Mouse (Mus musculus): ENCODE measurements around the gene Plpp7.

Gene Plpp7

GRCm38 (mm10) chr2:32144633-32145032, 49.3 kb downstream of the Plpp7 start:
- DNase-seq: no peak

DNA sequence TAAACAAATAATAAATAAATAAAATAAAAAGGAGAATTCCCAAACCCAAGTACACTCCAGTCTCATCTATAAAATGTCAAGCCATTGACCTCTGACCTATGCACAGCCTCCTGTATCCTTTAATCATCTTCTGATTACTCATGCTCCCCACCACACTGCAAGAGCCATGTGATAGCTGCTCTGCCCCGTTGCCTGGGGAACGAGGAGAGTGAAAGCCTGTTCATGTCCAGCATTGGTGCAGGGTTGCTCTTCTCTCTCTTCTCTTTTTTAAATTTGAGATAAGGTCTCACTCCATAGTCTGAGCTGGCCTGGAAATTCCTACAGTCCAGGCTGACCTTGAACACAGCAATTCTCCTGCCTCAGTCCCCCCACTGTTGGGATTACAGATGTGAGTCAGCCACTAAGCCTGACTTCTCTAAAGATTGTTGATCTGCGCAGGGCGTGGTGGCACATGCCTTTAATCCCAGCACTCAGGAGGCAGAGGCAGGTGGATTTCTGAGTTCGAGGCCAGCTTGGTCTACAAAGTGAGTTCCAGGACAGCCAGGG, 51.4 kb downstream of the Plpp7 start:
- DNase-seq: no peak

GRCm38 (mm10) chr2:32150135-32150534, 54.8 kb downstream of the Plpp7 start:
- DNase-seq: no peak

DNA sequence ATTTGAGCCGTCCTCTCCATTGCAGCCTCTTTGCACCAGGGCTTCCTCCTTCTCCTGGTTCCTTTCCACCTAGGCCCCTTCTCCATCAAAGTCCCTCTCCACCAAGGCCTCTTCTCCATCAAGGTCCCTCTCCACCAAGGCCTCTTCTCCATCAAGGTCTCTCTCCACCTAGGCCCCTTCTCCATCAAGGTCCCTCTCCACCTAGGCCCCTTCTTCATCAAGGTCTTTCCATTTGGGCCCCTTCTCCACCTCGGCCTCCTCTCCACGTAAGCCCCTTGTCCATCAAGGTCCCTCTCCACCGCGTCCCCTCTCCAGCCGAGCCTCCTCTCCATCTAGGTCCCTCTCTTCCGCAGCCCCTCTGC, 55.2 kb downstream of the Plpp7 start:
- no peak for DNase-seq

- peak; percentile 85 for DNase-seq
Measured at GRCm38 (mm10) chr2:32150924-32151659, 55.8 kb downstream of the Plpp7 start, which contains the start of gene Prrc2b. Prrc2b (plus strand) TSS chr2:32151082.

DNA sequence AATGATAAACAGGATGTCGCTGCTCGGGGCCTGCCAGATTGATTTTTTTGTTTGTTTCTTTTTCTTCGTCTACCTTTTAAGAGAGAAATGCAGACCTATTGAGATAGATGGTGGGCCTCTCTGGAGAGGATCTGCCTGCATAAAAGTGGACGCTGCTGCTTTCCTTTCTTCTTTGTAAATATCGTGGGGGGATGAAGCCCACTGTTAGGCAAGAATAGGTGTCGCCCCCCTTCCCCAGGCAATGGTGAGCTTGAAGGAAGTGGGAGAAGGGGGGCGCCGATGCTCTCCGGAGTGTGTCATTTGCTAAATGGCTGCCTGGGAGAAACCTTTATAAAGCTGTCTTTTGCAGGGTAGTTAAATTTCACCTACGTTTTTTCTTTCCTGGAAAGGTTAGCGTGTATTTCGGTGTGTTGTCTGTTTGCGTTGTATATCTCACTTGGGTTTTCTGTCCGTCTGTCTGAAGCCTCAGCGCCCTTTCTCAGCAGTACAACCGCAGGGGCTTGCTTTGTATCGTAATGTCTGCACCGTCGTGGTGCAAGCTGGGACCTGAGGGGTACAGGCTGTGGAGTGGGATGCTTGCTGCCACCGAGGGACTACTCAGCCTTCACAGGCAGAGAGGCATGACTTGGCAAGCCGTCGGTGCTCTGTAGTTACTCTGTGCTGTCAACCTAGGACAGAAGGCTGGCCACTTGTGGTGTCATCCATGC, 56.5 kb downstream of the Plpp7 start:
- DNase-seq: no peak

- no peak for DNase-seq
Measured at GRCm38 (mm10) chr2:32152367-32153034, 57.2 kb downstream of the Plpp7 start.

GRCm38 (mm10) chr2:32153041-32153790, 57.9 kb downstream of the Plpp7 start:
- DNase-seq: peak; percentile 78

- no peak for DNase-seq
Measured at GRCm38 (mm10) chr2:32153791-32154119, 58.4 kb downstream of the Plpp7 start.

GRCm38 (mm10) chr2:32154334-32154997, 59.1 kb downstream of the Plpp7 start:
- no peak for DNase-seq

DNA sequence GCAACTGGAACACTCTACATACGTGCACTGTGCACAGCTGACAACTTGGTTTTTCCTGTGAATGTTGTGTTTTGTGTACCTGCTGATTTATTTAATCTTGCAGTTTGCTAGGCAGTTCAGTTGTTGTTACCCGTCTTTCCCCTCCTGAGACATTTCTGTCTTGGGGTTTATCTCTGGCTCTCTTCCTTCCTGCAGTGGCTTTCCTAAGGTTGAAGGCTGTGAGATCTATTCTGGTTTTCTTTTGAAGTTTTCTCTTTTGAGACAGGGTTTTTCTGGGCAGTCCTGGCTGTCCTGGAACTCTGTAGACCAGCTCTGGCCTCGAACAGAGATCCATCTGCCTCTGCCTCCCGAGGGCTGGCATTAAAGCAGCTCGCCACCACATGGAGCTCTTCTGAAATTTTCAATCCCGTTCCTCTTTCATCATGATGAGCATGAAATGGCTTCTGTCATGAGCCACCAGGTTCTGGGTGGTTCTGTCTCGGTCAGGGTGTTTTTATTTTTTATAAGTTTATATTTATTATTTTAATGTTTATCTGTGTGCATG, 59.7 kb downstream of the Plpp7 start:
- DNase-seq: no peak

GRCm38 (mm10) chr2:32155614-32156013, 60.3 kb downstream of the Plpp7 start:
- DNase-seq: no peak

GRCm38 (mm10) chr2:32156645-32157044, 61.3 kb downstream of the Plpp7 start:
- no peak for DNase-seq

DNA sequence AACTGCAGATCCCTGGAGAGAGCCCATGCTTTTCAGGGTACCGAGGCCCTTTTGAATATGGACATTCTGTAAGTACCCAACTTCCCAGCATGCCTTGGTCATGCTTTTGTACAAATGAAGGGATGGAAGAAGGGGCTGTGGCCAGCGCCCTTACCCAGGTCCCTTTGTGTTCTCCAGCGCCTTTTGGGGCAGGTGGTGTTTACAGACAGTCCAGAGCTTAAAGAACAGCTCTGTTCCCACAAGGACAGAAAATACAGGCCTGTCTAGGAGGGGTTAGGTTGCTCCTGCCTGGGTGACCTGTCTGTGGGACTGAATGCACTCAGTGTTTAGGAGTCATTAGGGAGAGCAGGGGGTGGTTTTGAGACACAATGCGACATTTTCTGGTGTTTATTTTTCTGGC, 62.0 kb downstream of the Plpp7 start:
- no peak for DNase-seq

DNA sequence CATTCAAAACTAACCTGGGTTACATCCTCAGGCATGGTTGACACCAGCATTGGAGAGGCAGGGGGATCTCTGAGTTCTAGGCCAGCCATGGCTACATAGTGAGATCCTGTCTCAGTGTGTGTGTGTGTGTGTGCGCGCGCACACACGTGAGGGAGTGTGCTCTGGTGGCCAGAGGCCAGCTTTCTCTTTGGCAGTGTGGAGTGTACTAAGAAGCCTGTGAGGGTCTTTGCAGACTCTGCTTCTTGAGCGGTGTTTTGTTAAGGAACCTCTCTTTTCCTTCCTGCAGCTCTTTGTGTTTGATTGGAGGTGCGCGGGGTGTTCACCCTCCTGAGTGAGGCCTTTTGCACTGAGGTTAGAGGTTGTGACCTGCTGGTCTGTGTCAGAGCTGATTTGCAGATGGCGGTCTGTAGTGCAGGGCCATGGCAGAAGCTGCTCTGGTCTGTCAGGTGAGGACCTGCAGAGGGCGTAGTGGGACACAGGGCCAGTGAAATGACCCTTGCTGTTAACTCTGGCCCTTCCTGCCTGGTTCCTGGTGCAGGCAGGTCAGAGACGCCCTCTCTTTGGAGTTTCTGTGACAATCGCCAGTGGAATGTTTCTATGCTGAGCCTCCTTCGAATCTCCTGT, 63.4 kb downstream of the Plpp7 start:
- DNase-seq: no peak

Data from kidney, postnatal 14 days (tissue).